Mouse (Mus musculus) small intestine, adult 2 months (tissue): ENCODE measurements at regions not wholly inside any gene's neighbourhood (a gene's known extent, or its start where the extent isn't known, plus 50 kb on each side); places are given as distances from the start of the nearest gene placed in this dataset.
"Not testable (repeated sequence)": the region's sequence is repeated elsewhere in the genome, so short reads cannot be mapped to it uniquely, and the experiment has no call there.

Source experiments
- H3K27ac ChIP-seq: fragments of 200-500 bp; 2 replicates; pipeline ENCODE4 v1.5.1; 2012; ENCODE audit warnings: low read depth, low read length, control low read depth, inconsistent platforms; ENCODE audit not compliant: insufficient read depth
- H3K27me3 ChIP-seq: fragments of 200-500 bp; 2 replicates; pipeline ENCODE4 v1.6.1; 2012; ENCODE audit warnings: mild to moderate bottlenecking, moderate library complexity, low read length, inconsistent platforms; ENCODE audit not compliant: control insufficient read depth, insufficient read depth
- H3K36me3 ChIP-seq: fragments of 200-500 bp; 2 replicates; pipeline ENCODE4 v1.6.1; 2012; ENCODE audit warnings: mild to moderate bottlenecking, low read length, control low read depth, inconsistent platforms; ENCODE audit not compliant: control insufficient read depth, insufficient read depth
- H3K4me1 ChIP-seq: fragments of 200-500 bp; 2 replicates; pipeline ENCODE4 v1.6.1; 2012; ENCODE audit warnings: low read length, inconsistent platforms, mixed read lengths; ENCODE audit not compliant: control insufficient read depth, insufficient read depth, insufficient read length
- H3K4me3 ChIP-seq: fragments of 200-500 bp; 2 replicates; pipeline ENCODE4 v1.5.1; 2012; ENCODE audit warnings: low read depth, mild to moderate bottlenecking, control low read depth, inconsistent platforms, low read length, moderate library complexity
- CTCF ChIP-seq: fragments of 200-500 bp; IDR thresholded peaks from 2 replicates; pipeline ENCODE4 v1.5.1; 2012; ENCODE audit warnings: low read depth, mild to moderate bottlenecking, control low read depth, inconsistent platforms, low read length, moderate library complexity, mixed read lengths; ENCODE audit not compliant: insufficient replicate concordance, insufficient read length; ENCODE audit errors: extremely low read depth
- POLR2A ChIP-seq: fragments of 200-500 bp; IDR thresholded peaks from 2 replicates; pipeline ENCODE4 v1.6.1; 2012; ENCODE audit warnings: low read depth, mild to moderate bottlenecking, control low read depth, inconsistent platforms, low read length, moderate library complexity
- WGBS: fragments of 180-500 bp; shearing (Covaris S2); methylation state at CpG from one replicate; pipeline ENCODE4 v1.1.7; 2018; 5-methylcytosine and 5-hydroxymethylcytosine counted together

- H3K36me3 ChIP-seq, H3K4me1 ChIP-seq, H3K4me3 ChIP-seq, H3K27me3 ChIP-seq, H3K27ac ChIP-seq: not testable (repeated sequence)
- 71% methylated on average over 6 of the region's 6 CpGs for WGBS
Measured at GRCm38 (mm10) chr1:101901601-101902000, 2129.0 kb downstream of the Cntnap5b start.

GRCm38 (mm10) chr1:101902154-101902825 is 2129.7 kb downstream of the Cntnap5b start:
- not testable (repeated sequence) for H3K36me3 ChIP-seq, H3K27ac ChIP-seq, H3K27me3 ChIP-seq, H3K4me1 ChIP-seq
- 77% methylated on average over 19 of the region's 19 CpGs for WGBS
- H3K4me3 ChIP-seq = peak overlapping the region; percentile 26; the same call in 1 of the 2 replicates

DNA sequence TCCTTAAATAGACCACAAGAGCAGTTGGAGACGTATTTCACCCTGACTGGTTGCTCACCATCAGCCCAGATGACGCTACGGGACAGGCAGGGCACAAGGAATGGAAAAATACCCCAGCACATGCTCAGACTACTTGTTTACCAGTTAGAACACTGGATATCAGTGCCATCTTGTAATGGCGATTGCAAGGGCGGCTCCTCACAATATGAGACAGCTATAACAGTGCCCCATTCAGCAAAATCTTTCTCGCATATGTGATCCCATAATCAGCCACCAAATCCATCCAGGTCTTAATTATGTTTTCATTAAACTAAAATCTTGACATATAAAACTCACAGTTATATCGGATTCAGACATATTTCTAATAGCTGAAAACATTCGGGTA is 2130.3 kb downstream of the Cntnap5b start:
- not testable (repeated sequence) for H3K4me1 ChIP-seq, H3K27me3 ChIP-seq, H3K36me3 ChIP-seq, H3K27ac ChIP-seq, H3K4me3 ChIP-seq
- 87% methylated on average over 8 of the region's 8 CpGs for WGBS

GRCm38 (mm10) chr1:101916991-101917390 is 2144.4 kb downstream of the Cntnap5b start:
- not testable (repeated sequence) for H3K27me3 ChIP-seq, H3K36me3 ChIP-seq, H3K4me3 ChIP-seq, H3K27ac ChIP-seq, H3K4me1 ChIP-seq
- WGBS = 68% methylated on average over 2 of the region's 2 CpGs

GRCm38 (mm10) chr1:101918872-101919271 is 2146.3 kb downstream of the Cntnap5b start:
- WGBS = 38% methylated on average over 1 of the region's 1 CpGs
- no peak overlapping the region for H3K4me3 ChIP-seq
- H3K27ac ChIP-seq = no peak overlapping the region
- no peaks in the 10 kb centered on the region for H3K4me1 ChIP-seq
- no peaks in the 10 kb centered on the region for H3K36me3 ChIP-seq
- TF ChIP-seq POLR2A (no peak), CTCF (no peak)
- no peaks in the 10 kb centered on the region for H3K27me3 ChIP-seq

GRCm38 (mm10) chr1:101941107-101941506 is 2168.5 kb downstream of the Cntnap5b start:
- no peak for TF ChIP-seq CTCF
- no peak for TF ChIP-seq POLR2A
- H3K27me3 ChIP-seq = no peaks in the 10 kb centered on the region
- 30% methylated on average over 1 of the region's 1 CpGs for WGBS

More at GRCm38 (mm10) chr1:101941107-101941506, 2168.5 kb downstream of the Cntnap5b start:
- no peaks in the 10 kb centered on the region for H3K4me1 ChIP-seq
- no peak overlapping the region for H3K4me3 ChIP-seq
- H3K27ac ChIP-seq = no peak overlapping the region
- H3K36me3 ChIP-seq = no peaks in the 10 kb centered on the region
